Mouse (Mus musculus): ENCODE results near the gene Gm20479. TPM values are rescaled to one million over a fixed set of nuclear protein-coding genes. Genes with fewer than 3 reads are reported as not detected.

Gm20479 gene
- polyA plus RNA-seq, 1 experiment = not detected

- H3ac ChIP-seq (ENCODE audit: control insufficient read depth, insufficient read length, low read depth) = no peak overlapping the region
- H3K27me3 ChIP-seq (ENCODE audit: control insufficient read depth, insufficient read depth, insufficient read length) = peaks cover 19% of the 10 kb centered on the region
- TF ChIP-seq MAX (IDR thresholded peaks at IDR 0.05) = no peak
- no peak for TF ChIP-seq FOSL1 (IDR thresholded peaks at IDR 0.05; ENCODE audit: insufficient read depth, low read length, poor library complexity, severe bottlenecking)
- TF ChIP-seq CEBPB (IDR thresholded peaks at IDR 0.05; ENCODE audit: low read depth) = no peak
- TF ChIP-seq USF1 (IDR thresholded peaks at IDR 0.05; ENCODE audit: low read depth) = no peak
- TF ChIP-seq MYOD1 (IDR thresholded peaks at IDR 0.05; ENCODE audit: control insufficient read depth, insufficient read length, low read depth) = no peak
- no peak for TF ChIP-seq CTCF (IDR thresholded peaks at IDR 0.05; ENCODE audit: control insufficient read depth, insufficient read depth, insufficient read length)
- no peak for TF ChIP-seq MYOG (IDR thresholded peaks at IDR 0.05; ENCODE audit: control insufficient read depth, extremely low read depth, insufficient read length)
- H3K79me2 ChIP-seq (ENCODE audit: control insufficient read depth, insufficient read depth) = no peaks in the 10 kb centered on the region
- no peaks in the 10 kb centered on the region for H3K36me3 ChIP-seq (ENCODE audit: control insufficient read depth, insufficient read depth)
- no peaks in the 10 kb centered on the region for H3K79me3 ChIP-seq (ENCODE audit: low read depth)
- no peak overlapping the region for H3K4me3 ChIP-seq (ENCODE audit: insufficient read depth, poor library complexity, severe bottlenecking)
Measured at GRCm38 (mm10) chr7:27366082-27366844, 9.0 kb upstream of the Gm20479 start.

GRCm38 (mm10) chr7:27364379-27364778 is 7.2 kb upstream of the Gm20479 start:
- no peaks in the 10 kb centered on the region for H3K36me3 ChIP-seq (ENCODE audit: control insufficient read depth, insufficient read depth)
- H3ac ChIP-seq (ENCODE audit: control insufficient read depth, insufficient read length, low read depth) = no peak overlapping the region
- H3K79me2 ChIP-seq (ENCODE audit: control insufficient read depth, insufficient read depth) = no peaks in the 10 kb centered on the region
- no peaks in the 10 kb centered on the region for H3K79me3 ChIP-seq (ENCODE audit: low read depth)
- peaks cover 10% of the 10 kb centered on the region for H3K27me3 ChIP-seq (ENCODE audit: control insufficient read depth, insufficient read depth, insufficient read length)
- TF ChIP-seq MAX (IDR thresholded peaks at IDR 0.05) (no peak), MYOG (IDR thresholded peaks at IDR 0.05; ENCODE audit: control insufficient read depth, extremely low read depth, insufficient read length) (no peak), MYOD1 (IDR thresholded peaks at IDR 0.05; ENCODE audit: control insufficient read depth, insufficient read length, low read depth) (no peak), CTCF (IDR thresholded peaks at IDR 0.05; ENCODE audit: control insufficient read depth, insufficient read depth, insufficient read length) (no peak), USF1 (IDR thresholded peaks at IDR 0.05; ENCODE audit: low read depth) (no peak), FOSL1 (IDR thresholded peaks at IDR 0.05; ENCODE audit: insufficient read depth, low read length, poor library complexity, severe bottlenecking) (no peak)
- H3K4me3 ChIP-seq (ENCODE audit: insufficient read depth, poor library complexity, severe bottlenecking) = no peak overlapping the region

DNA sequence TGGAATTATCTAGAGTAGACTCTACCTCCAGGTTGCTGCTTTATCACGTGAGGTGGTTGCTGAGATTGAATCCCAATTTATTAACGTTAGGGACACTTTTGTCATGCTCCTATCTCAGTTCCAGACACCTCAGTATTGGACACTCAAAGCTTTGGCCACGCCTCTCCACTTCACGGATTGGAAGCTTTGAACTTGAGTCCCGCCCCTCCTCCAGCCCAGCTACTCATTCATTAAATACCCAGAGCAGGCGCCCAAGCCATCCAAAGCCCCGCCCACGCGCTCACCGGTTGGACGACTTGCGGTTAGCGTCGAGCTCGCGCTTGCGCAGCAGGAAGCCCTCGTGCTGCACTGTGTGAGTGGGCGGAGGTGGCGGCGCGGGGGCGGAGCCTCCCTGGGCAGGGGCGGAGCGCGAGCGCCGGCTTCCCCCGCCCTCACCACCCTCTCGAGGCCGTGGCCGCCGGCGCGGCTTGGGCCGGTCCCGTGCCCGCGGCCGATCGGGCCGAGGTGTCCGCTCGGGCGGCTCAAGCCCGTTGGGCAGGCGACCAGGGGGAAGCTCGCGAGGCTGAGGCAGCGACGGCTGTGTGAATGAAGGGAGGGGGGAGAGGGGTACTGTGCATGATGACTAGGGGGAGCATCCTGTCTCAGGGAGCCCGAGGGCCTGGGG is 4.2 kb upstream of the Gm20479 start:
- H3K27me3 ChIP-seq (ENCODE audit: control insufficient read depth, insufficient read depth, insufficient read length) = no peaks in the 10 kb centered on the region
- H3K36me3 ChIP-seq (ENCODE audit: control insufficient read depth, insufficient read depth) = no peaks in the 10 kb centered on the region
- H3K79me2 ChIP-seq (ENCODE audit: control insufficient read depth, insufficient read depth) = no peaks in the 10 kb centered on the region
- TF ChIP-seq CTCF (IDR thresholded peaks at IDR 0.05; ENCODE audit: control insufficient read depth, insufficient read depth, insufficient read length) (no peak), USF1 (IDR thresholded peaks at IDR 0.05; ENCODE audit: low read depth) (peak; percentile 72)
- peak overlapping the region; percentile 85 for H3ac ChIP-seq (ENCODE audit: control insufficient read depth, insufficient read length, low read depth)
- H3K4me3 ChIP-seq (ENCODE audit: insufficient read depth, poor library complexity, severe bottlenecking) = peak overlapping the region; percentile 26
- no peaks in the 10 kb centered on the region for H3K79me3 ChIP-seq (ENCODE audit: low read depth)

DNA sequence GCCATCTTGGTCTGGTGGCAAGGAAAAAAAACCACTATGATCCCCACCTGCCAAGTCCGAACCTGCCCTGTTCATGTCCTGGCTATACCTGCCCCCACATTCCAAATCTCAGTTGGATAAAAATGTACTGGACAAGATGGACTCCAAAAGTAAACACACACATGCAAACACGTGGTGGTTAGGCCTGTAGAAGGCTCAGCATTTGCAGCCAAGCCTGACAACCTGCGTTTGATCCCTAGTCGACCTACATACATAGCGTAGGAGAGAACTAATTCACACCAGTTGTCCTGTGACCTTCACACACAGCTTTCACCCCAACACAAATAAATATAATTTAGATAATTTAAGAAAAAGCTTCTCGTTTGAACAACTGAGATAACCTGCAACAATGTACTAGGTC is 3.5 kb upstream of the Gm20479 start:
- no peaks in the 10 kb centered on the region for H3K36me3 ChIP-seq (ENCODE audit: control insufficient read depth, insufficient read depth)
- H3ac ChIP-seq (ENCODE audit: control insufficient read depth, insufficient read length, low read depth) = no peak overlapping the region
- no peaks in the 10 kb centered on the region for H3K27me3 ChIP-seq (ENCODE audit: control insufficient read depth, insufficient read depth, insufficient read length)
- no peaks in the 10 kb centered on the region for H3K79me3 ChIP-seq (ENCODE audit: low read depth)
- TF ChIP-seq MYOG (IDR thresholded peaks at IDR 0.05; ENCODE audit: control insufficient read depth, extremely low read depth, insufficient read length) = no peak
- no peak for TF ChIP-seq MYOD1 (IDR thresholded peaks at IDR 0.05; ENCODE audit: control insufficient read depth, insufficient read length, low read depth)
- TF ChIP-seq USF1 (IDR thresholded peaks at IDR 0.05; ENCODE audit: low read depth) = no peak
- no peak for TF ChIP-seq MAX (IDR thresholded peaks at IDR 0.05)
- TF ChIP-seq FOSL1 (IDR thresholded peaks at IDR 0.05; ENCODE audit: insufficient read depth, low read length, poor library complexity, severe bottlenecking) = no peak
- TF ChIP-seq CEBPB (IDR thresholded peaks at IDR 0.05; ENCODE audit: low read depth) = no peak
- TF ChIP-seq CTCF (IDR thresholded peaks at IDR 0.05; ENCODE audit: control insufficient read depth, insufficient read depth, insufficient read length) = no peak
- H3K4me3 ChIP-seq (ENCODE audit: insufficient read depth, poor library complexity, severe bottlenecking) = peak overlapping the region; percentile 6
- H3K79me2 ChIP-seq (ENCODE audit: control insufficient read depth, insufficient read depth) = no peaks in the 10 kb centered on the region

DNA sequence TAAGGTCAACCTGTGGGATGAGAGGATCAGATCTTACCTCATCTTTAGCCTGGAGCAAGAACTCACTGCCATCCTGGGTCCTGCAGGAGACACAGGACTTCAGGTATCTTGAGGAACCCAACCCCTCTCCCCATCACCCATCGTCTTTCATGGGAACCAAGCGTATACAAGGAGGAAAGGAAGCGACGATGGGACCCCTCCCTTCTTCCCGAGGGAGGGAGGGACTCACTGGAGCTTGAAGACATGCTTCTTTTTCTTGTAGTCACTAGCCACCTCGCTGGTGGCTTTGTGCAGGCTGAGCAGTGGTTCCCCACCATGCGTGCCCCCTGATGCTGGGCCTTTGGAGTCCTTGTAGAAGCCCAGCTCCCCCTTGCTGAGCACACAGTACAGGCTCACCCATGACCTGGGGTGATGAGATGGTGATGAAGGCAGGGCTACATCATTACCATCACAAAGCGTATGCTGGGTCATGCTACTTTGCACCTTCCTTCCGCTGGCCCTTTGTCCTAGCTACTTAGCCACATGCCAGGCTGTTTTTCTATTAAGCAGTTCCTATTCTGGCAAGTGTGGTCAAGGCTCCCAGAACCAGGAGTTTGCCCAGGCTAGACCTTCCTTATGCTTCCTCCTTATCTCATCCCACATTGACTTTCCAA is 2.6 kb upstream of the Gm20479 start:
- Histone ChIP-seq H3K79me2 (ENCODE audit: control insufficient read depth, insufficient read depth) (peaks cover 6% of the 10 kb centered on the region), H3K36me3 (ENCODE audit: control insufficient read depth, insufficient read depth) (no peaks in the 10 kb centered on the region), H3K79me3 (ENCODE audit: low read depth) (peaks cover 2% of the 10 kb centered on the region), H3K4me3 (ENCODE audit: insufficient read depth, poor library complexity, severe bottlenecking) (no peak overlapping the region), H3K27me3 (ENCODE audit: control insufficient read depth, insufficient read depth, insufficient read length) (no peaks in the 10 kb centered on the region), H3ac (ENCODE audit: control insufficient read depth, insufficient read length, low read depth) (no peak overlapping the region)
- TF ChIP-seq USF1 (IDR thresholded peaks at IDR 0.05; ENCODE audit: low read depth) (no peak), FOSL1 (IDR thresholded peaks at IDR 0.05; ENCODE audit: insufficient read depth, low read length, poor library complexity, severe bottlenecking) (no peak), CEBPB (IDR thresholded peaks at IDR 0.05; ENCODE audit: low read depth) (no peak), MYOG (IDR thresholded peaks at IDR 0.05; ENCODE audit: control insufficient read depth, extremely low read depth, insufficient read length) (no peak), MAX (IDR thresholded peaks at IDR 0.05) (no peak), CTCF (IDR thresholded peaks at IDR 0.05; ENCODE audit: control insufficient read depth, insufficient read depth, insufficient read length) (no peak), MYOD1 (IDR thresholded peaks at IDR 0.05; ENCODE audit: control insufficient read depth, insufficient read length, low read depth) (no peak)

Measured in C2C12 (cell line).